In genomic region chr13:41359330-41360215, GRCm38 (mm10) we compare ENCODE assay signal across 8 mouse cellular contexts.
DNase-seq lines count a peak whose midpoint lies in the region; ATAC-seq and TF ChIP-seq lines count a peak whose summit lies in the region.

No protein-coding gene starts in this region.

- intact Hi-C loops in gastrocnemius, adult 2 months (cut with DNase I): loop anchor here (2.0 kb wide), 1 partner anchor 19 kb away; no protein-coding TSS in a partner anchor
- intact Hi-C loops in gastrocnemius, postnatal 36 days (cut with DNase I): no loop called here

- no peak for DNase-seq in gastrocnemius, adult 2 months
- no peak for DNase-seq in gastrocnemius, postnatal 36 days
- peak; percentile 64 for DNase-seq in forebrain, embryonic 14.5 days (ENCODE audit: low spot score)
- DNase-seq in natural killer cell, adult 2 months (ENCODE audit: low spot score in 2 of 2): no peak
- DNase-seq in gastrocnemius, postnatal 10 days: no peak
- no peak for DNase-seq in right cerebral cortex, postnatal 36 days (ENCODE audit: low spot score in 2 of 2)

- no peak for TF ChIP-seq CTCF in gastrocnemius, adult 2 months (IDR thresholded peaks at IDR 0.05)
- no peak for TF ChIP-seq CTCF in E14TG2a.4 (conservative IDR thresholded peaks at IDR 0.05; ENCODE audit: low read length)

- peak overlapping the region; percentile 86 for H3K4me3 ChIP-seq in gastrocnemius, adult 2 months
- peak overlapping the region; percentile 80 for H3K4me3 ChIP-seq in E14TG2a.4 (replicated peaks; ENCODE audit: low read length)
- peak overlapping the region; percentile 53 for H3K4me3 ChIP-seq in forebrain, embryonic 14.5 days (ENCODE audit: low read depth, low read length)
- H3K4me3 ChIP-seq in liver, embryonic 16.5 days (ENCODE audit: low read depth, low read length): peak overlapping the region; percentile 62

- peak overlapping the region; percentile 87 for H3K27ac ChIP-seq in gastrocnemius, adult 2 months
- peak overlapping the region; percentile 77 for H3K27ac ChIP-seq in forebrain, embryonic 14.5 days (ENCODE audit: low read depth, low read length)
- no peak overlapping the region for H3K27ac ChIP-seq in liver, embryonic 16.5 days (ENCODE audit: low read length)

- peak; percentile 11 for ATAC-seq in forebrain, embryonic 14.5 days
- no peak for ATAC-seq in liver, embryonic 16.5 days (ENCODE audit: low read depth)

- H3K27me3 ChIP-seq in E14TG2a.4 (ENCODE audit: insufficient read depth, low read length): peaks cover 60% of the 10 kb centered on the region
- H3K27me3 ChIP-seq in forebrain, embryonic 14.5 days (replicated peaks; ENCODE audit: control insufficient read depth, insufficient read depth, low read length): no peaks in the 10 kb centered on the region
- peaks cover 5% of the 10 kb centered on the region for H3K27me3 ChIP-seq in liver, embryonic 16.5 days (ENCODE audit: control insufficient read depth, insufficient read depth, low read depth, low read length)

- peak overlapping the region; percentile 52; the same call in 1 of the 2 replicates for H3K9ac ChIP-seq in forebrain, embryonic 14.5 days (ENCODE audit: low read length)
- H3K9ac ChIP-seq in liver, embryonic 16.5 days (ENCODE audit: low read depth, low read length): 0 out of 2 replicates have a peak overlapping the region, but pooled peaks have one; percentile 13

- WGBS in forebrain, embryonic 14.5 days: under 1% methylated on average over 16 of the region's 16 CpGs
- WGBS in liver, embryonic 16.5 days (ENCODE audit: insufficient replicate concordance): 5% methylated on average over 16 of the region's 16 CpGs

- H3K9me3 ChIP-seq in E14TG2a.4 (ENCODE audit: low read length): no peaks in the 10 kb centered on the region
- H3K9me3 ChIP-seq in forebrain, embryonic 14.5 days (replicated peaks; ENCODE audit: control insufficient read depth, low read length): no peaks in the 10 kb centered on the region
- no peaks in the 10 kb centered on the region for H3K9me3 ChIP-seq in liver, embryonic 16.5 days (replicated peaks; ENCODE audit: control insufficient read depth, low read length)

- H3K4me2 ChIP-seq in forebrain, embryonic 14.5 days (ENCODE audit: low read length): peak overlapping the region; percentile 75
- peak overlapping the region; percentile 67 for H3K4me2 ChIP-seq in liver, embryonic 16.5 days (ENCODE audit: low read depth, low read length)

- H3K36me3 ChIP-seq in E14TG2a.4 (ENCODE audit: insufficient read depth, low read length): no peaks in the 10 kb centered on the region
- H3K36me3 ChIP-seq in forebrain, embryonic 14.5 days (ENCODE audit: control insufficient read depth, insufficient read depth, low read length): no peaks in the 10 kb centered on the region
- no peaks in the 10 kb centered on the region for H3K36me3 ChIP-seq in liver, embryonic 16.5 days (ENCODE audit: control insufficient read depth, insufficient read depth)

- peaks cover 18% of the 10 kb centered on the region for H3K4me1 ChIP-seq in E14TG2a.4 (replicated peaks; ENCODE audit: low read depth, low read length)
- H3K4me1 ChIP-seq in forebrain, embryonic 14.5 days (ENCODE audit: control insufficient read depth, insufficient read depth, low read length): peaks cover 38% of the 10 kb centered on the region
- peaks cover 2% of the 10 kb centered on the region for H3K4me1 ChIP-seq in liver, embryonic 16.5 days (ENCODE audit: control insufficient read depth, low read depth, low read length)
